Mouse (Mus musculus): Measurements from ENCODE around the gene Epha4.

DNA sequence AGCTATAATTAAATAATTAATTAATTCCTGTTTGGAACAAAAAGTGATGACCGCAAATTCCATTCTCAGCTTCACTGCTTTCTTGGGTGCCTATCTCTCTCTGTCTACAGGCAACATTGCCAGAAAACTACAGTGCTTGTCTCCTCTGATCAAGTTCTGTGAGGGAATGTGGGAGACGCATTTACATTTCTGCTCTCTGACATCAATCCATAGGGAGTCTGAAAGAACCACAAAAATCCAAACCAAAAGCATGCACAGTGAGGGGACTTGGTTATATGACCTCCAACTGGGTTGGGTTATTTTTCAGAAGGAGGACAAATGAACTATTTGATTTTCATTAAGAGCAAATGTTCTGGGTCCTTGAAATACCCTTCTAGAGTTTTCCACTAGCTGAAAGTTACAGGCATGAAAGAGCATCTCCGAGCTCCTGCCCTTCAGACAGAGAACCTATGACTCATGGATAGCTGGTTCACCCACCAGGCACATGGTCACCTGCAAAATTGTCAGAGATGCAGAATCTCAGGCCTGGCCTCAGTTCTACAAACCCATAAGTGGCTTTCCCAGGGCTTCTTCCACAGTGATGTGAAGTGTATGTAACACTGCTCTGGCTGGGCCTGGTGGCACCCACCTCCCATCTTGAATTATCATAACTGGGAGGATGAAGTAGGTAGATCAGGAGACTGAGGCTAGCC lies 75.4 kb downstream of the Epha4 start:
- TF ChIP-seq CHD1 (IDR thresholded peaks at IDR 0.05; ENCODE audit: low read depth, low read length) = no peak
- TF ChIP-seq CTCF (conservative IDR thresholded peaks at IDR 0.05 in 1 of 2, IDR thresholded peaks at IDR 0.05 in 1 of 2; ENCODE audit: low read depth in 2 of 2, low read length in 2 of 2) = no peak
- TF ChIP-seq ETS1 (conservative IDR thresholded peaks at IDR 0.05; ENCODE audit: low read depth, low read length) = no peak
- TF ChIP-seq ZMIZ1 (IDR thresholded peaks at IDR 0.05; ENCODE audit: low read depth, low read length) = no peak
- TF ChIP-seq ZKSCAN1 (IDR thresholded peaks at IDR 0.05; ENCODE audit: borderline replicate concordance, low read depth, low read length) = no peak
- no peak for TF ChIP-seq POLR2A (IDR thresholded peaks at IDR 0.05; ENCODE audit: low read depth, low read length)
- no peak for TF ChIP-seq E2F4 (IDR thresholded peaks at IDR 0.05; ENCODE audit: insufficient replicate concordance, low read depth, low read length)
- no peak for TF ChIP-seq EP300 (IDR thresholded peaks at IDR 0.05; ENCODE audit: low read length)
- no peak for TF ChIP-seq CHD2 (IDR thresholded peaks at IDR 0.05; ENCODE audit: low read length)
- TF ChIP-seq SMC3 (IDR thresholded peaks at IDR 0.05; ENCODE audit: low read depth, low read length) = no peak
- TF ChIP-seq USF2 (conservative IDR thresholded peaks at IDR 0.05; ENCODE audit: low read depth, low read length) = no peak
